Mouse (Mus musculus) kidney, adult 2 months (tissue): ENCODE measurements at regions not wholly inside any gene's neighbourhood (a gene's known extent, or its start where the extent isn't known, plus 50 kb on each side); places are given as distances from the start of the nearest gene placed in this dataset.
"Not testable (repeated sequence)": the region's sequence is repeated elsewhere in the genome, so short reads cannot be mapped to it uniquely, and the experiment has no call there.

Experiments used
- DNase-seq: peaks from one replicate; pipeline ENCODE4 v3.0.0; 2021
- H3K27ac ChIP-seq: fragments of 200-500 bp; 2 replicates; pipeline ENCODE4 v1.5.1; 2012; ENCODE audit warnings: low read depth, low read length, control low read depth, inconsistent platforms; ENCODE audit not compliant: insufficient read depth
- H3K27me3 ChIP-seq: fragments of 200-500 bp; replicated peaks from 2 replicates; pipeline ENCODE4 v1.6.1; 2012; ENCODE audit warnings: mild to moderate bottlenecking, moderate library complexity, low read length, inconsistent platforms; ENCODE audit not compliant: control insufficient read depth, insufficient read depth
- H3K36me3 ChIP-seq: fragments of 200-500 bp; 2 replicates; pipeline ENCODE4 v1.6.1; 2012; ENCODE audit warnings: mild to moderate bottlenecking, moderate library complexity, low read length, inconsistent platforms; ENCODE audit not compliant: control insufficient read depth, insufficient read depth
- H3K4me1 ChIP-seq: fragments of 200-500 bp; 2 replicates; pipeline ENCODE4 v1.6.1; 2011; ENCODE audit warnings: low read length; ENCODE audit not compliant: control insufficient read depth, insufficient read depth
- H3K4me3 ChIP-seq: fragments of 200-500 bp; 2 replicates; pipeline ENCODE4 v1.5.1; 2011; ENCODE audit warnings: mild to moderate bottlenecking, low read depth, low read length, control low read depth; ENCODE audit not compliant: insufficient read depth
- CTCF ChIP-seq: fragments of 200-500 bp; conservative IDR thresholded peaks from 2 replicates; pipeline ENCODE4 v1.5.1; 2011; ENCODE audit warnings: low read depth, mild to moderate bottlenecking, control low read depth, low read length, moderate library complexity, mixed read lengths; ENCODE audit not compliant: insufficient read depth, insufficient read length
- POLR2A ChIP-seq: fragments of 200-500 bp; IDR thresholded peaks from one replicate; pipeline ENCODE4 v1.6.1; 2011; ENCODE audit warnings: low read depth, low read length, control low read depth
- WGBS: fragments of 180-500 bp; shearing (Covaris S2); methylation state at CpG from one replicate; pipeline ENCODE4 v1.1.7; 2018; 5-methylcytosine and 5-hydroxymethylcytosine counted together

GRCm38 (mm10) chr12:54519370-54519769 is 137.0 kb downstream of the Sptssa start:
- 83% methylated on average over 3 of the region's 3 CpGs for WGBS
- TF ChIP-seq CTCF (no peak), POLR2A (no peak)
- Histone ChIP-seq H3K27me3 (no peaks in the 10 kb centered on the region), H3K36me3 (no peaks in the 10 kb centered on the region), H3K4me3 (no peak overlapping the region), H3K27ac (no peak overlapping the region), H3K4me1 (no peaks in the 10 kb centered on the region)
- peak; percentile 3 for DNase-seq

- Histone ChIP-seq H3K4me1 (no peaks in the 10 kb centered on the region), H3K27me3 (no peaks in the 10 kb centered on the region), H3K4me3 (no peak overlapping the region), H3K27ac (no peak overlapping the region), H3K36me3 (no peaks in the 10 kb centered on the region)
- no peak for DNase-seq
- no peak for TF ChIP-seq POLR2A
- TF ChIP-seq CTCF: no peak
- WGBS: 53% methylated on average over 3 of the region's 3 CpGs
These were observed 139.1 kb downstream of the Sptssa start for GRCm38 (mm10) chr12:54517265-54517664.

- WGBS: 48% methylated on average over 3 of the region's 3 CpGs
- no peaks in the 10 kb centered on the region for H3K4me1 ChIP-seq
- TF ChIP-seq CTCF: no peak
- TF ChIP-seq POLR2A: no peak
These were observed 139.9 kb downstream of the Sptssa start for GRCm38 (mm10) chr12:54516463-54516862.

GRCm38 (mm10) chr12:54516039-54516438 is 140.3 kb downstream of the Sptssa start:
- H3K36me3 ChIP-seq, H3K4me3 ChIP-seq, H3K27ac ChIP-seq, H3K4me1 ChIP-seq, H3K27me3 ChIP-seq, DNase-seq: not testable (repeated sequence)
- WGBS: 79% methylated on average over 4 of the region's 4 CpGs

More at GRCm38 (mm10) chr12:54516463-54516862, 139.9 kb downstream of the Sptssa start:
- Histone ChIP-seq H3K27me3 (no peaks in the 10 kb centered on the region), H3K27ac (no peak overlapping the region), H3K36me3 (no peaks in the 10 kb centered on the region), H3K4me3 (no peak overlapping the region)
- DNase-seq: no peak

GRCm38 (mm10) chr12:54509903-54510302 is 146.5 kb downstream of the Sptssa start:
- Histone ChIP-seq H3K36me3 (no peaks in the 10 kb centered on the region), H3K4me3 (no peak overlapping the region), H3K27me3 (no peaks in the 10 kb centered on the region), H3K27ac (no peak overlapping the region), H3K4me1 (no peaks in the 10 kb centered on the region)
- DNase-seq: peak; percentile 16
- TF ChIP-seq POLR2A: no peak
- TF ChIP-seq CTCF: no peak
- 51% methylated on average over 6 of the region's 6 CpGs for WGBS

GRCm38 (mm10) chr12:54502775-54503174 is 153.6 kb downstream of the Sptssa start:
- WGBS: 91% methylated on average over 7 of the region's 7 CpGs
- Histone ChIP-seq H3K36me3 (no peaks in the 10 kb centered on the region), H3K4me3 (no peak overlapping the region), H3K27ac (no peak overlapping the region), H3K27me3 (no peaks in the 10 kb centered on the region), H3K4me1 (no peaks in the 10 kb centered on the region)
- no peak for DNase-seq
- TF ChIP-seq POLR2A (no peak), CTCF (no peak)

- Histone ChIP-seq H3K4me3 (no peak overlapping the region), H3K4me1 (no peaks in the 10 kb centered on the region), H3K36me3 (no peaks in the 10 kb centered on the region), H3K27ac (no peak overlapping the region), H3K27me3 (no peaks in the 10 kb centered on the region)
- DNase-seq: no peak
- TF ChIP-seq CTCF (no peak), POLR2A (no peak)
- WGBS: 56% methylated on average over 3 of the region's 3 CpGs
These were observed 156.4 kb downstream of the Sptssa start for GRCm38 (mm10) chr12:54499963-54500362.
